Comparison of ENCODE assay signal across 16 mouse cellular contexts in the genomic region with DNA sequence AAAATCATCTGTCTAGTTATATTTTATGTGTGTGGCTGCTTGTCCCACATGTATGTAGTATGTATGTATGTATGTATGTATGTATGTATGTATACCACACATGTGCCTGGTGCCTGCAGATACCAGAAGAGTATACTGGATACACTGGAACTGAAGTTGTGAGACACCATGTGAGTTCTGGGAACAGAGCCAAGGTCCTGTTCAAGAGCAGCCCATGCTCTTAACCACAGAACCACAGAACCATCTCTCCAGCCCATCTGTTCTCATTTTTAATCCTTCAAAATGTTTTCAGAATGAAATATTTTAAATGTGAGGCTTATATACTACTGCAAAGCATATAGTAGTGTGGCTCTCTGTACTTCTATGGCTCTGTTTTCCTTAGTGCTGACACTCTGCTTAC.
A peak's percentile ranks its signal among the peaks of the same experiment; 100 is the strongest.
DNase-seq lines count a peak whose midpoint lies in the region; ATAC-seq lines count a peak whose summit lies in the region.
"Had no signal": no experiment of that assay in that cellular context is flagged by ENCODE, and none has a peak within 500 bp of the region (broad histone marks: within the 10 kb centered on the region; RNA-seq: fewer than 3 reads in every experiment).

No protein-coding gene starts in this region.

- DNase-seq in frontal cortex, postnatal 10 days (ENCODE audit: low spot score in 2 of 2) = no peak
- DNase-seq in 3134 (ENCODE audit: extremely low read depth, insufficient read length, low spot score) = peak; percentile 2
- DNase-seq in 416B (ENCODE audit: low read depth) = peak; percentile 17
- peak; percentile 25 to 68 for DNase-seq in cerebellum, postnatal 25 days
- no peak for DNase-seq in ovary, postnatal 36 days (ENCODE audit: low spot score)
- DNase-seq in retina, postnatal 1 day = no peak
- DNase-seq: gastrocnemius, postnatal 14 days; heart, adult 2 months; kidney, adult 9 months; layer of hippocampus, postnatal 36 days; liver, embryonic 13.5 days; right cerebral cortex, postnatal 14 days had no signal

- 0 out of 2 replicates have a peak, but pooled peaks have one; percentile 31 for ATAC-seq in frontal cortex, adult (ENCODE audit: low TSS enrichment)
- ATAC-seq: inflammation-experienced regulatory T-cells, adult 6 months; midbrain, embryonic 16.5 days; Patski had no signal

Comparison
In these comparisons a context has a peak if more than half of its experiments do, and no peak if none do; other contexts are left out.
1. DNase-seq: peak in 3134 (single experiment), 416B (single experiment) and cerebellum, postnatal 25 days (2 of 2); none in frontal cortex, postnatal 10 days (0 of 2), ovary, postnatal 36 days (single experiment) and retina, postnatal 1 day (single experiment).